Mouse (Mus musculus) gastrocnemius, postnatal 14 days (tissue): ENCODE results near the gene Tnfaip8l2. TPM values are rescaled to one million over a fixed set of nuclear protein-coding genes. Genes with fewer than 3 reads are reported as not detected.

Experiments used
- DNase-seq: peaks from one replicate; pipeline ENCODE4 v3.0.0; 2021; ENCODE audit warnings: mixed read lengths
- intact Hi-C: fragments of 180-260 bp; cut with DNase I; formaldehyde crosslinking; loops from one replicate; pipeline ENCODE4 v1.15.1; 2025; ENCODE audit warnings: low total_unique reads
- long read RNA-seq, 2 experiments: library from polyadenylated mRNA; stranded (forward); transcript quantifications; one replicate each; pipeline ENCODE4 v2.0.0; 2021
- total RNA-seq, 2 experiments: library from RNA; stranded (reverse); gene quantifications; 2 replicates each; pipeline ENCODE4 v1.2.3; 2021

Tnfaip8l2 gene
- total RNA-seq: under 1 TPM; 0.82 to 0.92 TPM
- long read RNA-seq, experiment 1, partial matches to known transcripts: 0 of 1 reads
- long read RNA-seq, experiment 1, other reads (novel, unspliced or antisense): 0 of 1 reads
- long read RNA-seq, experiment 2: 0 reads

DNA sequence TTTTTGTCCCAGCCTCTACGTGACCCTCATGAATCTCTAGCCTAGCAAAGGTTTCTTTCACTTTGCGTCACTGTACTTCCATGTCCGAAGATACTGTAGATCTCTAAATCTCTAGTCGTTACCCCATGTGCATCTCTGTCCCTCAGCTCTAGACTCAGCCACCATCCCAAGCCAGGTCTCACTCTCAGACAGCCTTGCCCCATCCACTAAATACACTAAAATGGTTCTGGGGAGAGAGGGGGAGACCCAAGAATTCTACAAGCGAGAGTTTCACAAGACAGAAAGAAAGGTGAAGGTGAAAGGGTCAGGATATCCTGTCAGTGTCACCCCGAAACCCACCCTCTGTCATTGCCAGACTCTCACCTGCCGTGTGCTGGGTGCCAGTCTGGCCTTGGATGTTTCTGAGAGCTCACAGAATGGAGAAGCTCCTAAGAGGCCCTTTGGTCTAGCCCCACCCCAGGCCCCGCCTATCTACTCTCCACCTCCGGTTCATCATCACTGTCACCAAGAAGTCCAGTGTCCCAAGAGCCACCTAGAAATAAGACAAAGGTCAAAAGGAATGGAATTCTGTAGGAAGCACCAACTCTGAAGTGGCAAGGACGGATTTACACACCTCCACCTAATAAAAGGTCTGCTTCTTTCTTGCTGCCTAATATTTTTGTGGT, at the start of gene Tnfaip8l2:
TSS of gene Tnfaip8l2 (minus strand) at position 409 of the 665 bp plus-strand sequence.
- DNase-seq: peak; percentile 39
- intact Hi-C loops: loop anchor here (10.0 kb wide), 1 partner anchor 123 kb away; no protein-coding TSS in a partner anchor

DNA sequence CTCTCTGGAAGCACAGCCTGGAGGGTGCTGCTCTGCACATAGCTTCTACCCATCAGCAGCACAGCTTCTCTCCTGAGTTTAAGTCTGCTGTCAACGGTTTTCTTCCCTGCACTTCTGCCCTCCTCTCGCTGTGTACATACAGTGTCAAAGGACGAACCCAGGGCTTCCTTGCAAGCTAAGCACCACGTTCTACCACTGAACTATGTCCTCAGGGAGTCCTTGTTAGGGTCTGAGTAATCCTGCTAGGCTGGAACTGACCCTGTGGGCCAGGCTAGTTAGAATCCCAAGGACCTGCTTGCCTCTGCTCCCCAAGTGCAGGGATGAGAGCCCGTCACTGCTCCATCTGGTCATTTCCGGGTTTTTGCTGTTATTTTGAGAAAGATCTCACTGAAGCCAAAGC, 44.7 kb upstream of the Tnfaip8l2 start:
- intact Hi-C loops: no loop called here
- no peak for DNase-seq

DNA sequence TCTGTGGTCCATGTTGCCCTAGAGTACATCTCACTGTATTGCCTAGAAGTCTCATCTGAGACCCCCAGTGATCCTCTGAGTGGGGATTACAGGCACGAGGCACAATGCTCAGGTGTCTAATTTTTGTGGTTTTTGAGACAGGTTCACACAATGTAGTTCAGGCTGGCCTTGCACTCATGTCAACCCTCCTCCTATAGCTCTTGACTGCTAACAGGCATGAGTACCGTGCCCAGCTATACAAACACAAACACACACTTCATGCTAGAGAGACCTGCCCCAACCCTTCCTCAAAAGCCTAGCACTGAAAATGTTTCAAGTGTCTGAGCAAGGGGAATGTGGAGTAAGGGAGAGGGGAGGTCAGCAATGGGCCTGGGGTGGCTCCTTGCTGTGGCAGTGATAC, 43.9 kb upstream of the Tnfaip8l2 start:
- intact Hi-C loops: no loop called here
- DNase-seq: no peak

DNA sequence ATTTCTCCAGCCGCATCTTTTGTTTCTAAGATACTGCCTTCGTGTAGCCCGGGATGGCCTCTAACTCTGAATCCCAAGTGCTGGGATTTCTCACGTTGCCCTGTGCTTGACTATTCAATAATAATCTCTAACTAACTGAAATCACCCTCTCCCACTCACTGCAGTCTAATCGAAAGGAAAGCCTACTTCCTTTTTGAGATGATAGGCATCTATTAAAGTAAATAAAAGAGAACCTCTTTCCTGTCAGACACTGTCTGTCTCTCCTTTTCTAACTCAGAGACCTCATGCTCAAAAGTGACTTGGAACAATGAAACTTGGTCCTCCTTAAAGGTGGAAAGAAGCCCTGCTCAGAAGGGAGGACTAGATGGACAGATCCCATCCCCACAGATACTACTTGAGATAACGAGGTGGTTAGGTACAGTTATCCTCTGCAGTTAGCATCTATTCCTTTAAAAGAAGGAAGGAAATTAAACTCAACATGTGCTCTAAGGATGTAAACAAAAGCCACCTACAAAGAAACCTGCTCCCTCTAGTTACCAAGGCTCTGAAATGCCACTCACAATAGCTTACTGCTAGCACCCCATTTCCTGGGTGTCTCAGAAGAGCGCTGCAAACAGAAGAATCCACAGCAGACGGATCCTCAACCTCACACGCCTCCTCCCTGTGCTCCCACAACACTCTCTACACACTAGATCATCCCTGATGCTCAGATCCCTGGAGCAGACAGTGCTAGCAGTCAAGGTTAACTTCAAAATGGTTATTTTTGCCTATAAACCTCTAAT, 42.8 kb upstream of the Tnfaip8l2 start:
- intact Hi-C loops: no loop called here

DNA sequence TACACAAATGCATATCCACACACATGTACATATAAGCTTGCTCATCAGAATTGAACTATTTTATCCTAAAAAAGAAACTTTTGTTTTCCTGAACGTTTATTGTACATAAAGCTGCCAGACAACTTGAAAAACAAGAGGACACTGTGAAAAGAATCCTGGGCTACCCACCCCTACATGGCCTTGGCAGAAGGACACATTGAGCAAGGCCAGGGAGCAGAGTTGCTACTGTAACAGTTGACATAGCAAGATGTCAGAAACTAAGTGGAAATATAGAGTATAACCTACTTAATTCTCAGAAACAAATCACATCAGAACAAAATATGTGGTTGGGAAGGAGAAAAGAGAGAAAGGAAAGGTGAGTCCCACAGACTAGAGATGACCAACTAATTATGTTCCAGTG, 39.7 kb upstream of the Tnfaip8l2 start:
- DNase-seq: no peak
- intact Hi-C loops: no loop called here

More for the DNA sequence above, 42.8 kb upstream of the Tnfaip8l2 start:
- no peak for DNase-seq

DNA sequence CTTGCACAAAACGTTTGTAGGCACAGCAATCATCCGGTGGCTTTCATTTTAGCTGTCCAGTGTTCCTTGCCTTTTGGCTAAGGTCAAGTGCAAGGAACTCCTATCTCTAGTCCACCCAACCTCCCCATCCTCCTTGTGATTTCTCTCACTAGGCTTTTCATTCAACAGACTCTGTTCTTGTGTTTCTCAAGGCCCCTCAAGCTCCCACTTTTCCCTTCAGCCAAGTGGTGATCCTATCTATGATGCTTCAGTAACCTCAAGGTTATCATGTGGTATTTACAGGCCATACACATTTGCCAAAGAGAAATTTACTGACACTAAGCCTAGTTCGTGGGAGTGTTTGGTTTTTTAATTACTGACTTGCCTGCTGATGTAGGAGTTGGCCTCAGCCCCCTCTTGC, 37.7 kb upstream of the Tnfaip8l2 start:
- no peak for DNase-seq
- intact Hi-C loops: no loop called here

DNA sequence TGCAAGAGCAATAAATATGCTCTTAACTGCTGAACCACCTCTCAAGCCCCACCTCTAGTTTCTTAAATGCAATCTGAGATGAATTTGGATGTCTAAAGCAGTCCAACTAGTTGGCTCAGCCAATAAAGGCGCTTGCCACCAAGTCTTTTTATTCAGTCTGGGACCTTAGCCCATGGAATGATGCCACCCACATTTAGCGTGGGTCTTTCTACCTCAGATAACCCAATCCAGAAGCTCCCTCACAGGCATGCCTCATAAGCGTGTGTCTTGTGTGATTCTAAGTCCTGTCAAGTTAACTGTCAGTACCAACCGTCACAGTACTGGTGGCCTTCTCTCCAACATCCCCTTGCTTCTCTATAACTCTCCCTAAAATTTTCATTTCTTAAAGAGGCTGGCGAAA, 36.8 kb upstream of the Tnfaip8l2 start:
- intact Hi-C loops: no loop called here
- DNase-seq: no peak

DNA sequence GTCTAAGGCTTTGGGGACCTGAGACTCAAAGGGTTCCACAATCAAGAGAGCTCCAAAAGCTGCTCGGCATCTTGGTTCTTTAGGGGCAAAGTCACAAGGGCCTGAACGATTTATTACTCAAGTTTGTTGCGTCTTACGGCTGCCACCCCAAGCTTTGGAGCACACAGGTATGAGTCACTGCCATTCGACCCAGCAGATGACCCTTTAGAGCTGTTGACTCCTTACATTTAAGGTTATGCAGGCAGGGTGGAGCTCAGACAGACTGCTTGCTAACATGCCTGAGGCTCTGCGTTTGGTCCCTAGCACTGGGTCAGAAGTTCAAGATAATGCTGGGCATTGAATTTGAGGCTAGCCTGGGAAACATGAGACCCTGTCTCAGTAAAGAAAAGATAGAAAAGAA, 35.4 kb upstream of the Tnfaip8l2 start:
- intact Hi-C loops: no loop called here
- DNase-seq: no peak

DNA sequence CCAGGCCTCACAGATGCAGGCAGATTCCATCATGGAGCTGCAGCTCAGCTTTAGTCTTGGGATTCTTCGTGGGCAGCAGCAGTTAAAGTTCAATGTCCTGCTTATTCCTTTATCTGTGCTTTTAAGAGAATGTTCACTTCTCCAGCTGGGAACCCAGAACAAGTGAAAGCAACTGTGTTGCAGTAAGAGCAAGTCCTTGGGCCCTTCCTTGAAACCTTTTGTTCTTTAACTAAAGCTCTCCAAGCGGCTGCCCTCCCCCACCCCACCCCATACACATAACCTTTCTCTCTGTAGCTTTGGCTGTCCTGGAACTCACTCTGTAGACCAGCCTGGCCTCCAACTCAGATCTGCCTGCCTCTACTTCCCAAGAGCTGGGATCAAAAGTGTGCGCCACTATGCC, 34.3 kb upstream of the Tnfaip8l2 start:
- intact Hi-C loops: no loop called here
- no peak for DNase-seq

DNA sequence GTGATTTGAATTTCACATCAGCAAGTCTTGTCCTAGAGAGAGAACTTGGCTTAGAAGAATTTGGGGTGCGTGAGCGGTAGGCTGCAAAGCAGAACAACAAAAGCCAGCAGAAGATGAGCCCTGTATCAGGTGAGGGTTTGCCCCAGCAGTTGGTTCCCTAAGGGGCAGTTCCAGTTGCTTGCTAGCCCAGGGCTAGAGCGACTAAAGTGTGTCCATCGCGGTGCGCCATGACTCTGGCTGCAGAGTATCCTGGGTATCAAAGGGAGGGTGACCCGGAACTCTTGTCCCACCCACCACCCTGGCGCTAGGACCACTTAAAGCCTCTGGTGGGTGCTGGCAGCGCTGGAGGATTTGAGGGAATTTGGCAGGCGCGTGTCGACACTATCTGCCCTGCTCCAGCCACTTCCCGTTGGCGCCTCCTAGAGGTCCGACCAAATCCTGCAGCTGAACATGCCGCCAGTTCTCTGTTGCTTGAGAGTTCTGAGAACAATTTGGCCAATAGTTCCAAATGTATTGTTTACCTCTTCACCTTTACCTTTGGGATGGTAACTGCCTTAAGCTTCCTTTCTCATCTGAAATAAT, 31.9 kb upstream of the Tnfaip8l2 start:
- peak; percentile 89 for DNase-seq
- intact Hi-C loops: loop anchor here (5.0 kb wide), 1 partner anchor 37 kb away; no protein-coding TSS in a partner anchor

DNA sequence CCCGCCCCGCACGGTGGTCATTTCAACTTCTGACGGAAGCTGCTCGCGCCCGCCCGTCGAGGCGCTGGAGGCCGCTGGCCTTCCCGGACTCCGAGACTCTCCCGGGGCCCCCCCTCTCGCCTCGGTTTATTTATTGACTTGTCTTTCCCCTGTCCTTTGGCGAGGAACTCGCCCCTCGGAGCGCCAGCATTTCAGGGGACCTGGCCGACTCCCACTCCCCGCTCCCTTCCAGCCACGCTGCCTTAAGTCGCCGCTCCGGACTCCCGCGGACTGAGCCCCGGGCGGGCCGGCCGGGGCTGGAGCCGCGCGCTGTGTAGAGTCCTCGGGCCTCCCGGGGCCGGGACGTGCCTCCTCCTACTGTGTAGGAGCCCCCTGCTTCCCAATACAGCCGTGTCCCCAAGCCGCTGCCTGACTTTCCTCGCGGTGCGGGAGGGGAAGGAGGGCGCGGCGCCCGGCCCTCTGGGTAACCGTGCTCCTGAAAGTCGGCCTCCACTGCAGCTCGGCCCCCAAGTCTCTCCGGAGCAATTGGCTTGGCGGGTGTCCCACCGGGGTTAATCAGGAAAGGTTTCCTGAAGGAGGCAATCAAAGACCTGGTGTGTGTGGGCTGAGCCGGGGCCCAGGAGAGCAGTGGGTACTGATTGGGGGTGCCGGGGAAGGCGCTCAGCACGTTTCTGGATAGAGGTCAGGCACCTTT, 31.2 kb upstream of the Tnfaip8l2 start:
- peak; percentile 42 for DNase-seq

DNA sequence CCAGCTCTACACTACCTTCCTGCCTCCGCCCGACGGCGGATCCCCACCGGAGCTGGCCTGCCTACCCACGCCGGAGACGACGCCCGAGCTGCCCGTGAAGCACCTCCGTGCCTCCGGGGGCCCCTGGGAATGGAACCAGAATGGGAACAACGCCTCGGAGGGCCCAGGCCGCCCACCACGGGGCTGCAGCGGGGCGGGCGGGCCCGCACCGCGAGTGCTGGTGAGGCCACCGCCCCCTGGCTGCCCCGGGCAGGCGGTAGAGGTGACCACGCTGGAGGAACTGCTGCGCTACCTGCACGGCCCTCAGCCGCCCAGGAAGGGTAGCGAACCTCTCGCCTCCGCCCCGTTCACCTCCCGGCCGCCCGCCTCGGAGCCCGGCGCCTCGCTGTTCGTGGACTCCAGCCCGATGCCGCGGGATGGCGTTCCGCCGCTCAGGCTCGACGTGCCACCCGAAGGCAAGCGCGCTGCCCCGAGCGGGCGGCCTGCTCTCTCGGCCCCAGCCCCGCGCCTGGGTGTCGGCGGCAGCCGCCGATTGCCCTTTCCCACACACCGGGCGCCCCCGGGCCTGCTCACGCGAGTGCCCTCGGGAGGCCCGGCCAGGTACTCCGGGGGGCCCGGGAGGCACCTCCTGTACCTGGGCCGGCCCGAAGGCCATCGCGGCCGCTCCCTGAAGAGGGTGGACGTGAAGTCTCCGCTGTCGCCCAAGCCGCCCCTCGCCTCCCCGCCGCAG, 30.5 kb upstream of the Tnfaip8l2 start:
- intact Hi-C loops: loop anchor here (5.0 kb wide), 1 partner anchor 35 kb away; no protein-coding TSS in a partner anchor

More for the DNA sequence above, 31.2 kb upstream of the Tnfaip8l2 start:
- intact Hi-C loops: loop anchor here (5.0 kb wide), 1 partner anchor 36 kb away; no protein-coding TSS in a partner anchor

DNA sequence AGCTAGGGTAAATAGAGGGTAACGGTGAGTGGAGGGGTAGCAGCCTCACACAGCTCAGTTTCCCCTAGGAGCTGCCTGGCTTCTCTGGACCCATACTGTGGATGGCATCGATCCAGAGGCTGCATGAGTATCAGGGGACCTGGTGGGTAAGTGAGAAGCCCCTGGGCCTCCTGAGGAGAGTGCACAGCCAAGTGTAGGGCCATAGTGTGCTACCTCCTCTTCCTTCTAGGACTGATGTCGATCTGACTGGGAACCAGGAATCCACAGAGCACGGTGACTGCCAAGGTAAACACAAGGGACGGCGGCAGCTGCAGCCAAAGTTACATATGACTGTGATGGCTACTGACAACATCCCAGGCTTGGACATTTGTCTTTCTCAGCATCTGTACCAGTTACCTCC, 28.9 kb upstream of the Tnfaip8l2 start:
- no peak for DNase-seq
- intact Hi-C loops: loop anchor here (5.0 kb wide), 1 partner anchor 34 kb away; no protein-coding TSS in a partner anchor

More for the DNA sequence above, 30.5 kb upstream of the Tnfaip8l2 start:
- DNase-seq: no peak

DNA sequence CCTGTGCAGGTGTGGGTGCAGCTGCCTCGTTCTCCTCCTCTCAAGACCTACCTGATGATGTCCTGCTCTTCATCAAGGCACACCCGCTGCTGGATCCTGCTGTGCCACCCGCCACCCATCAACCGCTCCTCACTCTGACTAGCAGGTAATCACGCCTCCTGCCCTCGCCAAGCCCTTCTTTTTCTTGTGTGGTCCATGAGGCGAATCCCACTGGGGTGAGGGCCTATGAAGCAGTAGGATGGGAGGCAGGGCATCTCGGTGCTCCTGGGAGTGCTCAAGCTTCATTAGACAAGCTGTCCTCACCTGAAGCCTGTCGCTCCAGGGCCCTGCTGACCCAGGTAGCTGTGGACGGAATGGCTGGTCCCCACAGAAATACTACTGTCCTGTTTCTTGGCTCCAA, 27.8 kb upstream of the Tnfaip8l2 start:
- intact Hi-C loops: loop anchor here (5.0 kb wide), 1 partner anchor 33 kb away; no protein-coding TSS in a partner anchor
- no peak for DNase-seq

DNA sequence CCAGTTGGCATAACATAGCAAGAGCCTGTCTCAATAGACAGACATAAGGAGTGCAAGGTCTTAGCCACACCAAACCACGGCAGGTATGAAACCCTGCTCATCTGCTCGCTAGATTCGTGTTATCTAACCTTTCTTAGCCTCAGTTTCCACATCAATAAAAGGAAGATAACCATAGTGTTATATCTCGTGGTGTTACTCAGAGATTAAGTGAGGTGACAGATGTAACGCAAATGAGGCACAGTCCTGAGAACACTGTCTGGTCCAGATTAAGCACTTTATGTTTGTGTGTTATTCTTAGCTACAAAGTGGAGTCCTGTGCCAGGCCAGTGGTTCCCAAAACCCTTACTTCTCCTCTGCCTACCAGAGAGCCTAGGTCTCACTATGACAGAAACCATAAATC, 22.7 kb upstream of the Tnfaip8l2 start:
- intact Hi-C loops: no loop called here
- no peak for DNase-seq

DNA sequence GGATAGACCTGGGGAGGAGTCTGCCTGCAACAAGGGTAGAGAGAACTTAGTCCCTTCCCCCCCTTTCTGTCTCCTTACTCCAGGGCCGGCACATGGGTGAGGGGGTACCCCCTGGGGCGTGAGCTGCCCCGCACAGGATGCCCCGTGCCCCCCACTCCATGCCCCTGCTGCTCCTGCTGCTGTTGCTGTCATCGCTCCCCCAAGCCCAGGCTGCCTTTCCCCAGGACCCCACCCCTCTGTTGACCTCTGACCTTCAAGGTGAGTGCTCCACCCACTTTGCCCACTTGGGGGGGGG, 22.0 kb upstream of the Tnfaip8l2 start:
- no peak for DNase-seq

DNA sequence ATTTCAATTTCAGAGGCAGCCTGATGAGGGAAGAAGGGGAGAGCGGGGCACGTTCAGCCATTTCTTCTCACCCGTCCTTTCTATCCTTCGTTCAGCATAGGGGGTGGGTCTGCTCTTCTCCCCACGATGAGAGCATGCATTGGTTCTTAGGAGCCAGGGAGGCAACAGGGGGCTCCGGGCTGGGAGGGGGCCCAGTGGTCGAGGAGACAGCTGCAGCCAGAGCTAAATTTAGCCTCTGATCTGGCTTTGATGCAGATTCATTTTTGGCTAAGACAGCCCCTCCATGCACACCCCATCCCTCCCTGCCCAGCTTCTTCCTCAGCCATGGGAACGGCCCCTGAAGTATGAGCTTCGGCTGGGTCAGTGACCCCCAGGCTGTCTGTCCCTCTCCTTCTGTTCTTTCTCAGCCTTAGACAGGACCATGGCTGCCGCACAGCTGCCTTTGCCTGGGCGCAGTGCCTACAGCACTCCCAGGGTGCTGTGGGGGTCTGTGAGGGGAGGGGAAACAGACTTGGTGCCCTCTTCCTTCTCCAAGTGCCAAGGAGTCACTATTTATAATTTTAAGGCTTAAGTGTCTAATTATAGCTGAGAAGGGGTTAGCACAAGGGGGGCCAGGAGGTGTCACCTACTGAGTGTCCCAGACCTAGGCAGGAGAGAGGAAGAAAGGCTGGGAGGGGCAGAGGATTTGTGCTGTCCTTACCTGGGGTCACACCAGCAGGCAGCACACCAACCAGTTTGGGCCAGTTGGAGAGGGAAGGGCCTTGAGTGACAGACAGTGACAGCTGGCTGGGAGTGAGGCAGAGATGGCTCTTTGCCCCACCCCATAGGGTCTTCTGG, 21.5 kb upstream of the Tnfaip8l2 start:
- intact Hi-C loops: no loop called here
- peak; percentile 84 for DNase-seq

More for the DNA sequence above, 22.0 kb upstream of the Tnfaip8l2 start:
- intact Hi-C loops: no loop called here

DNA sequence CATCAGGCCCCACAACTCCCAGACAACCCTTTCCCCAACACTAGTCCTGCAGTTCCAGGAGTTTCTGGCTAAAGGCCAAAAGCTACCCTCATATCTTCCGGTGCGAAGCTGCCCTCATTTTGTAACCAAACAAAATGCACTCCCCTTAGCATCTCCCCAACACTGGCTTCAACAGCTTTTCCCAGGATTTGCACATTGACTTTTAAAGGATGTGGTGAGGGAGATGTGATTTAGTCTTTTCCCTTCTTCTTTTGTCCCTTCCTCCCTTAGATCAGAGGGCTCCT, 20.1 kb upstream of the Tnfaip8l2 start:
- DNase-seq: no peak
- intact Hi-C loops: no loop called here
